Mouse (Mus musculus) thymus, adult 2 months (tissue): ENCODE results near the gene Acss2. TPM values are rescaled to one million over a fixed set of nuclear protein-coding genes. Genes with fewer than 3 reads are reported as not detected.
A peak's percentile ranks its signal among the peaks of the same experiment; 100 is the strongest.

ENCODE experiments used
- DNase-seq: peaks from one replicate; pipeline ENCODE4 v3.0.0; 2021
- H3K27ac ChIP-seq: fragments of 200-500 bp; 2 replicates; pipeline ENCODE4 v1.5.1; 2012; ENCODE audit warnings: low read length, control low read depth; ENCODE audit not compliant: control insufficient read depth, insufficient read depth
- H3K27me3 ChIP-seq: fragments of 200-500 bp; 2 replicates; pipeline ENCODE4 v1.6.1; 2012; ENCODE audit warnings: mild to moderate bottlenecking, low read length, moderate library complexity, mixed read lengths; ENCODE audit not compliant: control insufficient read depth, insufficient read depth
- H3K36me3 ChIP-seq: fragments of 200-500 bp; 2 replicates; pipeline ENCODE4 v1.6.1; 2012; ENCODE audit warnings: mild to moderate bottlenecking, low read length, moderate library complexity; ENCODE audit not compliant: control insufficient read depth, insufficient read depth
- H3K4me1 ChIP-seq: fragments of 200-500 bp; replicated peaks from 2 replicates; pipeline ENCODE4 v1.6.1; 2012; ENCODE audit warnings: low read length; ENCODE audit not compliant: control insufficient read depth, insufficient read depth
- H3K4me3 ChIP-seq: fragments of 200-500 bp; 2 replicates; pipeline ENCODE4 v1.5.1; 2012; ENCODE audit warnings: mild to moderate bottlenecking, low read length, control low read depth, moderate library complexity; ENCODE audit not compliant: control insufficient read depth, insufficient read depth
- CTCF ChIP-seq: fragments of 200-500 bp; IDR thresholded peaks from 2 replicates; pipeline ENCODE4 v1.5.1; 2012; ENCODE audit warnings: mild to moderate bottlenecking, control low read depth, low read length, moderate library complexity, borderline replicate concordance; ENCODE audit not compliant: control insufficient read depth, poor library complexity, insufficient read depth; ENCODE audit errors: extremely low read depth
- POLR2A ChIP-seq: fragments of 200-500 bp; IDR thresholded peaks from 2 replicates; pipeline ENCODE4 v1.6.1; 2012; ENCODE audit warnings: mild to moderate bottlenecking, low read length, control low read depth, moderate library complexity; ENCODE audit not compliant: control insufficient read depth, poor library complexity, insufficient read depth; ENCODE audit errors: extremely low read depth
- WGBS: fragments of 180-500 bp; shearing (Covaris S2); methylation state at CpG from one replicate; pipeline ENCODE4 v1.1.7; 2018; 5-methylcytosine and 5-hydroxymethylcytosine counted together
- polyA plus RNA-seq: library from polyadenylated mRNA; depleted of rRNA; stranded (reverse); fragments of >200 nt; gene quantifications from 2 replicates; pipeline ENCODE4 v1.2.3, GENCODE M21; 2012

Acss2 gene
- polyA plus RNA-seq, 1 experiment = 56.0 TPM

DNA sequence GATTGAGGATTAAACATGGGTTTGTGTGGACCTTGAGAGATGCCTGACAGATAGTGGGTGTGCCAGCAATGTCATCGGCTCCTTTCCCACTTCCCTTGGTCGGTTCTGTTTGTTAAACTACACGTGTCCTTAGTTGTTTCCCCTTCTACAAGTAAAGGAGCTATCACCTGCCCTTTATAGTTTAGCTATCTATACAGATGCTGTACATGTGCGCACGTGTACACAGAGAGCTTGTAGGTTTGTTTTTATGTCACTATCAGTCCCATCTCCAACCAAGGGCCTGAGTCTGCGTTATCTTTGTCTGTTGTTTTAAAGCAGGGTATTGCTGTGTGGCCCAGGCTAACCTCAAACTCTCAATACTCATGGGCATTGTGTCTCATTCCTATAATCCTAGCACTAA lies 106.2 kb downstream of the Acss2 start:
- Histone ChIP-seq H3K27me3 (no peaks in the 10 kb centered on the region; the same call in 1 of the 2 replicates), H3K4me3 (no peak overlapping the region), H3K36me3 (no peaks in the 10 kb centered on the region), H3K4me1 (no peaks in the 10 kb centered on the region), H3K27ac (no peak overlapping the region)
- 76% methylated on average over 6 of the region's 6 CpGs for WGBS
- no peak for TF ChIP-seq POLR2A
- TF ChIP-seq CTCF = no peak
- no peak for DNase-seq

DNA sequence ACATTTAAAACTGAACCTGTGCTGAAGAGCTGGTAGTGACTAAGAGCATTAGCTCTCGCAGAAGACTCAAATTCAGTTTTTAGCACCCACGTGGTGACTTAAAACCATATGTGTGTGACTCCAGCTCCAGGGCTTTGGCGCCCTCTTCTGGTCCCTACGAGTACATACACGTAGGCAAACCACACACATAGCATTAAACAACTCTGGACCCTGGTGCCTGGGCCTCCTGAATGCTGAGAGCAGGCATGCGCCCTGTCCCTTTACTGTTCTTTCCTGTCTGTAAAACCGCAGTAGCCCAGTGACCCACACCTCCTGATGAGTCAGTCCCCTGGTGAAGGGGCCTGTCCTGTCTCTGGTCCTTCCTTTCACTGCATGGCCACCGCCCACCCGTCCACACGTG lies 107.0 kb downstream of the Acss2 start:
- H3K27ac ChIP-seq = no peak overlapping the region
- H3K4me1 ChIP-seq = peaks cover 5% of the 10 kb centered on the region
- H3K36me3 ChIP-seq = no peaks in the 10 kb centered on the region
- H3K27me3 ChIP-seq = no peaks in the 10 kb centered on the region; the same call in 1 of the 2 replicates
- WGBS = 41% methylated on average over 10 of the region's 10 CpGs
- TF ChIP-seq POLR2A (no peak), CTCF (peak; percentile 22; the same call in 1 of the 2 replicates)
- peak; percentile 28 for DNase-seq
- H3K4me3 ChIP-seq = no peak overlapping the region

DNA sequence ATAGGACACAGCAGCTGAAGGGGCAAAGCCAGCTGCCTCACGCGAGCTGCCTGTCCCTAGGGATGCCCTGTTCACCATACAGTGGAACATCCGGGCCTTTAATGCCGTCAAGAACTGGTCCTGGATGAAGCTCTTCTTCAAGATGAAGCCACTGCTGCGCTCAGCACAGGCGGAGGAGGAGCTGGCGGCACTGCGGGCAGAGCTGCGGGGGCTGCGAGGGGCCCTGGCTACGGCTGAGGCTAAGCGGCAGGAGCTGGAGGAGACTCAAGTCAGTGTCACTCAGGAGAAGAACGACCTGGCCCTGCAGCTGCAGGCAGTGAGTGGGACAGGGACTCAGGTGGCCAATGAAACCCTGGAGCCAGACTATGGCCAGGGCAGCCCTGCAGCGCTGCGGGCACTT lies 108.5 kb downstream of the Acss2 start:
- H3K36me3 ChIP-seq = no peaks in the 10 kb centered on the region

DNA sequence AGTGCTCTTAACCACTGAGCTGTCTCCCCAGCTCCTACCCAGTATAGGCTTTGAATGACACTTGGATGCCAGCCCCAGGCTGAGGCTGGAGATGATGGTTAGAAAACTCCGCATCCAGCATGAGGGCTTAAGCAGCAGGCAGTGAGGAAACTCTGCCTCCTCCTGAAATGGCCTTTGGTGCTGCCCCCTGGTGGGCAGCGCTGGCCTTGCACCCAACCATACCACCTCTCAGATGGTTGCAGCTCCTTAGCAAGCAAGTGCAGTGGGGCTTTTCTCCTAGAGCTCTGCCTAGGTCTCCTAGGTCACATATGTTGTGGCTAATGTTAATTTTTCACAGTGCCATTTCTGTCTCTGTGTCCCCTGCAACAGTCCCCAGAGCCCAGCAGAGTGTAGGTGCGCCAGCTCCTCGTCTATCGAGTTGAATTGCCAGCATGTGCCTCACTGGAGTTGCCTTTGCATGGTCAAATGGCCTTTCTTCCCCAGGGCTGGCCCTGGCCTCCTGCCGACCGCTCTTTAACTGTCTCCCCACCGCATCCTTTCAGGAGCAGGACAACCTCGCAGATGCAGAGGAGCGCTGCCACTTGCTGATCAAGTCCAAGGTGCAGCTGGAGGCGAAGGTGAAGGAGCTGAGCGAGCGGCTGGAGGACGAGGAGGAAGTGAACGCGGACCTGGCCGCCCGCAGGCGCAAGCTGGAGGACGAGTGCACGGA lies 109.4 kb downstream of the Acss2 start:
- no peak overlapping the region for H3K4me3 ChIP-seq
- no peaks in the 10 kb centered on the region; the same call in 1 of the 2 replicates for H3K27me3 ChIP-seq
- H3K27ac ChIP-seq = no peak overlapping the region
- TF ChIP-seq CTCF = peak; percentile 96
- no peak for TF ChIP-seq POLR2A
- peak; percentile 76 for DNase-seq
- WGBS = 38% methylated on average over 21 of the region's 21 CpGs
- H3K4me1 ChIP-seq = peaks cover 5% of the 10 kb centered on the region
- no peaks in the 10 kb centered on the region for H3K36me3 ChIP-seq

More for the DNA sequence above, 108.5 kb downstream of the Acss2 start:
- Histone ChIP-seq H3K4me1 (peaks cover 5% of the 10 kb centered on the region), H3K27me3 (no peaks in the 10 kb centered on the region; the same call in 1 of the 2 replicates), H3K4me3 (no peak overlapping the region), H3K27ac (no peak overlapping the region)
- WGBS = 66% methylated on average over 15 of the region's 15 CpGs
- TF ChIP-seq CTCF = no peak
- no peak for TF ChIP-seq POLR2A
- DNase-seq = no peak

DNA sequence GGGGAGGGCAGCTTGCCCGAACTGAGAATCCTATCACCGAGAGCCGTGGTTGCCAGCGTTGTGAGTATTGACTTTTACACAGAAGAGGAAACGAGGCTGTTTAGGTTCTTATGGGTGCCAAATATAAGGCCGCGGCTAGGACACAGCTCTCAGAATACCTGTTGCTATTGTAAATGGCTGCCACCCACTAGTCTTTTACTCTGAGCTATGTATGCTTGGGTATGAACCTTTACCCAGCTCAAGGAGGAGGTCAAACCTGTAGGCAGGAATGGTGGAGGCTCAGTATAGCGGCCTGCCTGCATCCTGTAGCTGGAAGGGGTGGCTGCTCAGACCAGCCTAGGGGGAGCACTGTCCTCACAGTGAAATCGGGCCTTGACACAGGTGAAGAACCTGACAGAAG lies 110.4 kb downstream of the Acss2 start:
- H3K27me3 ChIP-seq = no peaks in the 10 kb centered on the region; the same call in 1 of the 2 replicates
- H3K27ac ChIP-seq = no peak overlapping the region
- peaks cover 5% of the 10 kb centered on the region for H3K4me1 ChIP-seq
- H3K36me3 ChIP-seq = no peaks in the 10 kb centered on the region
- 92% methylated on average over 9 of the region's 9 CpGs for whole genome bisulfite sequencing
- no peak for DNase-seq
- TF ChIP-seq POLR2A (no peak), CTCF (no peak)
- no peak overlapping the region for H3K4me3 ChIP-seq

DNA sequence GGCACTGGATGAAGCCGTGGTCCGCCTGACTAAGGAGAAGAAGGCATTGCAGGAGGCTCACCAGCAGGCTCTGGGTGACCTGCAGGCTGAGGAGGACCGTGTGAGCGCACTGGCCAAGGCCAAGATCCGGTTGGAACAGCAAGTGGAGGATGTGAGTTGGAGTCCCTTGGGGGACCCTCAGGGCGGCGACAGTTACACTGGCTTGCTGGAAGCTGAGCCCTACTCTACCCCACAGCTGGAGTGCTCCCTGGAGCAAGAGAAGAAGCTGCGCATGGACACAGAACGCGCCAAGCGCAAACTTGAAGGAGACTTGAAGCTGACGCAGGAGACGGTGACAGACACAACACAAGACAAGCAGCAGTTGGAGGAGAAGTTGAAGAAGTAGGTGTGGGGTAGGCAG lies 110.8 kb downstream of the Acss2 start:
- no peak overlapping the region for H3K4me3 ChIP-seq
- no peaks in the 10 kb centered on the region; the same call in 1 of the 2 replicates for H3K27me3 ChIP-seq
- no peak overlapping the region for H3K27ac ChIP-seq
- no peak for TF ChIP-seq CTCF
- TF ChIP-seq POLR2A = no peak
- DNase-seq = no peak
- peaks cover 5% of the 10 kb centered on the region for H3K4me1 ChIP-seq
- peaks cover under 1% of the 10 kb centered on the region; the same call in 1 of the 2 replicates for H3K36me3 ChIP-seq
- WGBS = 95% methylated on average over 13 of the region's 13 CpGs

DNA sequence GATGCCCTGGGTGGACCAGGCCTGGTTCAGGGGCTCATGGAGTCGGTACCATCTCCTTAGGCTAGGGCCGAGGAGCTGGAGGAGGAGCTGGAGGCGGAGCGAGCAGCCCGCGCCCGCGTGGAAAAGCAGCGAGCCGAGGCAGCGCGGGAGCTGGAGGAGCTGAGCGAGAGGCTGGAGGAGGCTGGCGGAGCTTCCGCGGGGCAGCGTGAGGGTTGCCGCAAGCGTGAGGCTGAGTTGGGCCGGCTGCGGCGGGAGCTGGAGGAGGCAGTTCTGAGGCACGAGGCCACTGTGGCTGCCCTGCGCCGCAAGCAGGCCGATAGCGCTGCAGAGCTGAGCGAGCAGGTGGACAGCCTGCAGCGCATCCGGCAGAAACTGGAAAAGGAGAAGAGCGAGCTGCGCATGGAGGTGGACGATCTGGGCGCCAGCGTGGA lies 111.5 kb downstream of the Acss2 start:
- TF ChIP-seq CTCF (no peak), POLR2A (no peak)
- H3K36me3 ChIP-seq = peaks cover 8% of the 10 kb centered on the region; the same call in 1 of the 2 replicates
- H3K4me1 ChIP-seq = peaks cover 5% of the 10 kb centered on the region
- no peak for DNase-seq
- WGBS = 3% methylated on average over 35 of the region's 35 CpGs
- no peaks in the 10 kb centered on the region; the same call in 1 of the 2 replicates for H3K27me3 ChIP-seq
- no peak overlapping the region for H3K27ac ChIP-seq
- H3K4me3 ChIP-seq = no peak overlapping the region
